Mouse (Mus musculus): ENCODE measurements around the gene Bcl11b. TPM values are rescaled to one million over a fixed set of nuclear protein-coding genes. Genes with fewer than 3 reads are reported as not detected.
A peak's percentile ranks its signal among the peaks of the same experiment; 100 is the strongest.

Gene Bcl11b
- polyA plus RNA-seq, 1 experiment from 2014 or later, result 38.4 TPM

DNA sequence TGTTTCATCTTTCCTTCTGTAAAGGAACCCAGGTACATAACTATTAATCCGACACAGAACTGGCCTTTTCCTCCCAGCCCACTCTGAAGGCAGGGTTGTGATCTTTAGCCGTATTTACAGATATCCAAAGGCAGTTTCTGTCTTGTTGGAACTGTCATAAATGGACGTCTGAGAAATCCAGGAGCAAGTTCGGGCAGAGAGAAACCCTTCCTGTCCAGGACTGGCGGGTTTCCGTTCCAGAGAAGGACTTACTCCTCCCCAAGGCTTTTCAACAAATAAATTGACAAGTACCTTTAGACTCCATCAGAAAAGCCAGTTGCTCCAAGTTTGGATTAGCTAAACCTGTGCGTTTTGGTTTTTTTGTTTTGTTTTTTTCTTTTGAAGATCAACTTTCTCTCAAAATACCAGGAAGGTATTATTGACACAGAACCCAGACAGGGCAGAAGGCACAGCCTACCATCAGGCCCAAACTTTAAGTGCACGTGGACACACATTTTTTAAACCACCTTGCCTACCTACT, 24.6 kb downstream of the Bcl11b start:
- no peaks in the 10 kb centered on the region for H3K9me3 ChIP-seq (ENCODE audit: control insufficient read depth, low read length)
- H3K27ac ChIP-seq (replicated peaks; ENCODE audit: low read depth, low read length), result no peak overlapping the region
- DNase-seq (no peak), ATAC-seq (ENCODE audit: low FRiP score, low TSS enrichment) (no peak)
- H3K4me1 ChIP-seq (ENCODE audit: control insufficient read depth, insufficient read depth, low read length), result peaks cover 82% of the 10 kb centered on the region
- no peak overlapping the region for H3K4me3 ChIP-seq (replicated peaks; ENCODE audit: low read depth, low read length)
- H3K27me3 ChIP-seq (ENCODE audit: control insufficient read depth, insufficient read depth, low read length), result no peaks in the 10 kb centered on the region; the same call in 1 of the 2 replicates
- H3K9ac ChIP-seq (replicated peaks; ENCODE audit: low read length), result no peak overlapping the region
- WGBS, result 51% methylated on average over 8 of the region's 8 CpGs
- peak overlapping the region; percentile 74 for H3K4me2 ChIP-seq (ENCODE audit: low read length)
- H3K36me3 ChIP-seq (ENCODE audit: control insufficient read depth, insufficient read depth, low read length), result no peaks in the 10 kb centered on the region

DNA sequence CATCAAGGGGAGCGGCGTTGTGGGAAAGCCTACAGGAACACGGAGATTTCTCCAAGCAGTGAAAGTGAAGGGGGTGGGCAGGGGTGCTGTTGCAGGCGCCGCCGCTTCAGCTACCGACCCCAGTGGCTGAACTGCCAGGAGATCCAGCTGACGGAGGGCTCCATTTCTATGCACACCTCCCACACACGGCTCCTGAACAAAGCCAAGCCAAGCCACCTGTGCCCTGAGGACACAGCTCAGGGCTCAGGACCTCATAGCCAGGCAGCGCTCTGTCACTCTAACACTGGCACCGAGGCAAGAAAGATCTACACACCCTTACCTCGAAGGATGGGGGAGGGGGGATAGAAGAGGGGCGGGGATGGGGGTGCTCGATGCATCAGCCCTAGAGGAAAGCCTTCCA, 25.3 kb downstream of the Bcl11b start:
- H3K9ac ChIP-seq (replicated peaks; ENCODE audit: low read length), result peak overlapping the region; percentile 24; the same call in 1 of the 2 replicates
- peaks cover 89% of the 10 kb centered on the region for H3K4me1 ChIP-seq (ENCODE audit: control insufficient read depth, insufficient read depth, low read length)
- no peaks in the 10 kb centered on the region for H3K9me3 ChIP-seq (ENCODE audit: control insufficient read depth, low read length)
- WGBS, result 3% methylated on average over 14 of the region's 14 CpGs
- H3K27ac ChIP-seq (replicated peaks; ENCODE audit: low read depth, low read length), result peak overlapping the region; percentile 52; the same call in 1 of the 2 replicates
- no peaks in the 10 kb centered on the region for H3K36me3 ChIP-seq (ENCODE audit: control insufficient read depth, insufficient read depth, low read length)
- ATAC-seq (ENCODE audit: low FRiP score, low TSS enrichment) (no peak), DNase-seq (no peak)
- H3K4me3 ChIP-seq (replicated peaks; ENCODE audit: low read depth, low read length), result no peak overlapping the region
- H3K4me2 ChIP-seq (ENCODE audit: low read length), result peak overlapping the region; percentile 47
- H3K27me3 ChIP-seq (ENCODE audit: control insufficient read depth, insufficient read depth, low read length), result no peaks in the 10 kb centered on the region; the same call in 1 of the 2 replicates

DNA sequence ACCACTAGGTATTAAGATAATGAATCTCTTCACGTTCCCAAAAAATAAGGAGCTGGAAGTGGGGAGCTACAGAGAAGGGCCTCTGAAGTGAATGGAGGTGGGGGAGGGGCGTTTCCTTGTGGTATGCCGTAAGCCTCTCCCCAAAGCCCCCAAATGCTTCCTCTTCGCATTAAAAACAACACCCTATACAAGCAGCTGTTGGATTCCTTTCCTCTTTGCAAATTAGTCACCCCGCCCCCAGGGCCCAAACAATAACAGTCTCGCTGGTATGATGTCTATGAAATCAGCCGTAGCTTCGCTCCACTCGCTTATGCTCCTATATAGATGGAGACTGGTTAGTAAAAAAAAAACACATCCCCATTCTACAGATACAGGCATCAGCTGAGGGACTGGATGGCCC, 25.9 kb downstream of the Bcl11b start:
- ATAC-seq (ENCODE audit: low FRiP score, low TSS enrichment), result no peak
- peak overlapping the region; percentile 24; the same call in 1 of the 2 replicates for H3K9ac ChIP-seq (replicated peaks; ENCODE audit: low read length)
- H3K27me3 ChIP-seq (ENCODE audit: control insufficient read depth, insufficient read depth, low read length), result no peaks in the 10 kb centered on the region; the same call in 1 of the 2 replicates
- H3K4me1 ChIP-seq (ENCODE audit: control insufficient read depth, insufficient read depth, low read length), result peaks cover 95% of the 10 kb centered on the region
- peak overlapping the region; percentile 47 for H3K4me2 ChIP-seq (ENCODE audit: low read length)
- H3K27ac ChIP-seq (replicated peaks; ENCODE audit: low read depth, low read length), result no peak overlapping the region
- H3K9me3 ChIP-seq (ENCODE audit: control insufficient read depth, low read length), result no peaks in the 10 kb centered on the region
- H3K4me3 ChIP-seq (replicated peaks; ENCODE audit: low read depth, low read length), result no peak overlapping the region
- DNase-seq, result no peak
- WGBS, result 5% methylated on average over 9 of the region's 9 CpGs
- H3K36me3 ChIP-seq (ENCODE audit: control insufficient read depth, insufficient read depth, low read length), result no peaks in the 10 kb centered on the region

DNA sequence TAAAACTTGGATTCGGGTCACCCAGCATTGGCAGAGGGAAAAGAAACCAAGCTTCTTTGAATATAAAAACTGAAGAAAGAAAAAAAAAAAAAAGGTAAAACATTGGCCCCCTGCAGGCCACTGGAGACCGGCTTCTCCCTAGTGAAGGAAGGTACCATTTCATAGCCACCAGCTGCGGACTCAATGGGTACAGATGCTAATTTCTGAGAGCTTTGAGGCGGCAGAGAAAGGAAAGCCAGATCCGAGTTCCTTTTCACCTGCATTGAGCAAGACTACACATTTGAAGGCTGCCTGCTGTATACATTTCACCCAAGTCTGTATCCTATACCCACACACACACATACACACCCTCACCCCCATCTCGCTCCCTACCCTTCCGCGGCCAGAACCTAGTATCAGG, 26.3 kb downstream of the Bcl11b start:
- no peaks in the 10 kb centered on the region for H3K36me3 ChIP-seq (ENCODE audit: control insufficient read depth, insufficient read depth, low read length)
- H3K27ac ChIP-seq (replicated peaks; ENCODE audit: low read depth, low read length), result peak overlapping the region; percentile 65; the same call in 1 of the 2 replicates
- 20% methylated on average over 8 of the region's 8 CpGs for WGBS
- no peak for DNase-seq
- peak overlapping the region; percentile 17; the same call in 1 of the 2 replicates for H3K4me3 ChIP-seq (replicated peaks; ENCODE audit: low read depth, low read length)
- peaks cover 98% of the 10 kb centered on the region for H3K4me1 ChIP-seq (ENCODE audit: control insufficient read depth, insufficient read depth, low read length)
- H3K9me3 ChIP-seq (ENCODE audit: control insufficient read depth, low read length), result no peaks in the 10 kb centered on the region
- H3K27me3 ChIP-seq (ENCODE audit: control insufficient read depth, insufficient read depth, low read length), result no peaks in the 10 kb centered on the region; the same call in 1 of the 2 replicates
- H3K9ac ChIP-seq (replicated peaks; ENCODE audit: low read length), result peak overlapping the region; percentile 24; the same call in 1 of the 2 replicates
- ATAC-seq (ENCODE audit: low FRiP score, low TSS enrichment), result no peak
- peak overlapping the region; percentile 47 for H3K4me2 ChIP-seq (ENCODE audit: low read length)

DNA sequence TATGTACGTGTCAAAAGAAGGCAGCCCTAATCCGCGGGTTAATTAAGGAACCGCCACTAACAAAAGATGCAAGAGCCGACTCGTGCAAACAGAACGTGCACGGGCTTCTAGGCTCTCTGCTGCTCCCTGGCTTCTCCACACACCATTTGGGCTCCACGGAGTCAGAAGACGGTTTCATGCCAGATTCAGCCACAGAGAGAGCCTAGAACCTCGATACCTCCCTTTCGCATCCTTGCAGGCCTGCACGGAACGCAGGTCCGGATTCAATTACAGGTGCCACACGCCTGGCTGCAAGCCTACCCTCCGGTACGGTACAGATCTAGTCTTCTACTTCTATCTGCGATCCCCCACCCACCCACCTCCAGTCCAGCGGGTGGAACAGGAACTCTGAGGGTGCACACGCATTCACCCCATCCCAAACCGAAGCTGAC, 26.8 kb downstream of the Bcl11b start:
- no peaks in the 10 kb centered on the region; the same call in 1 of the 2 replicates for H3K27me3 ChIP-seq (ENCODE audit: control insufficient read depth, insufficient read depth, low read length)
- DNase-seq, result peak; percentile 76
- no peaks in the 10 kb centered on the region for H3K36me3 ChIP-seq (ENCODE audit: control insufficient read depth, insufficient read depth, low read length)
- H3K4me1 ChIP-seq (ENCODE audit: control insufficient read depth, insufficient read depth, low read length), result peaks cover 98% of the 10 kb centered on the region
- WGBS, result 13% methylated on average over 22 of the region's 22 CpGs
- H3K4me3 ChIP-seq (replicated peaks; ENCODE audit: low read depth, low read length), result peak overlapping the region; percentile 17
- peak overlapping the region; percentile 47 for H3K4me2 ChIP-seq (ENCODE audit: low read length)
- no peaks in the 10 kb centered on the region for H3K9me3 ChIP-seq (ENCODE audit: control insufficient read depth, low read length)
- no peak for ATAC-seq (ENCODE audit: low FRiP score, low TSS enrichment)
- H3K27ac ChIP-seq (replicated peaks; ENCODE audit: low read depth, low read length), result peak overlapping the region; percentile 65
- H3K9ac ChIP-seq (replicated peaks; ENCODE audit: low read length), result peak overlapping the region; percentile 24; the same call in 1 of the 2 replicates

DNA sequence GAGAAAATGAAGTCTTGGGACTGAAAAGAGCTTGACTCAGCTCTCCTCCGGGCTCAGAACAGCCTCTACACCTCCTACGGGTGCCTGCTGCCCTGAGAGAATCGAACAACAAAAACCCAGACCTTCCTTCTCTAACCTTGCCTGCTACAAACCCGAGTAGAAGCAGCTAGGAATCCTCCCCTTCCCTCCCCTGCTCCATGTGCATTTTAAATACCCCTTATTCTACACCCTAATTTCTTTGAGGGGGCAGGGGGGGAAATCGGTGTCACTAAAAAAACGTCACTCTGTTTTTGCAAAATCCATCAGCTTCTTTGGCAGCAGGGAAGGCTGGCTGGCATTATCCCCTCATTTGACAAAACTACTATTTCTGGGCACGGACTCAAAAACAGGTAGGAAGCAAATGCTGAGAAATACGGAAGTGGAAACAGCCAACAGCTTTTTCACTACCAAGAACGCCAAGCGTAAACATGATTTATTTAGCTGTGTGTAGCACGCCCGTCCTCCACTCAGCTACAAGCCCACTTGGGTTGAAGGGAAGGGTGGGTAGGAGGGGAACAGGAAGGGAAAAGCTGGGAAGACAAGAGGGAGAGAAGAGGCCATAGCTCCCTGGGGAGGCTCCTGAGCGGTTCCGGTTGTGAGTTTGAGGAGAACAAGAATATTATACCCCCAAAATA, 27.4 kb downstream of the Bcl11b start:
- WGBS, result 13% methylated on average over 14 of the region's 14 CpGs
- H3K9me3 ChIP-seq (ENCODE audit: control insufficient read depth, low read length), result no peaks in the 10 kb centered on the region
- no peaks in the 10 kb centered on the region; the same call in 1 of the 2 replicates for H3K27me3 ChIP-seq (ENCODE audit: control insufficient read depth, insufficient read depth, low read length)
- ATAC-seq (ENCODE audit: low FRiP score, low TSS enrichment) (no peak), DNase-seq (no peak)
- H3K4me2 ChIP-seq (ENCODE audit: low read length), result peak overlapping the region; percentile 47
- peak overlapping the region; percentile 17 for H3K4me3 ChIP-seq (replicated peaks; ENCODE audit: low read depth, low read length)
- H3K36me3 ChIP-seq (ENCODE audit: control insufficient read depth, insufficient read depth, low read length), result no peaks in the 10 kb centered on the region
- H3K9ac ChIP-seq (replicated peaks; ENCODE audit: low read length), result peak overlapping the region; percentile 24; the same call in 1 of the 2 replicates
- H3K4me1 ChIP-seq (ENCODE audit: control insufficient read depth, insufficient read depth, low read length), result peaks cover 98% of the 10 kb centered on the region
- peak overlapping the region; percentile 65 for H3K27ac ChIP-seq (replicated peaks; ENCODE audit: low read depth, low read length)

DNA sequence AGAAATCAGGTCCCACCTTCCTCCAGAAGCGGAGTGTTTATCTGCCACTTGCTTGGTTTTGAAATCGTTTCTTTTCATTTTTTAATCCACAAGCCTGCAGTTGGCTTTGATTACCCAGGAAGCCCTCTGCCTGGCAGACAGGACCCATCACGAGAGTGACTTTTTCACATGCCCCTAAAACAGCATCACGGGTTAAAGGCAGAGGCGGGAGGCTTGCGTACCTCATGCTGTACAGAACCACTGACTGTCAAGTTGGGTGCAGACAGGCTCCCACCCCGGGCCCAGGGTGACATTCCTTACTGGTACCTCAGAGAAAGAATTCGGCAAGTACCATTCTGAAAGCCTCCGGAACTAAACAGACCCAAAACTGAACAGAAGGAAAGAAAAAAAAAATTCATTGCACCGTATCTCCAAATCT, 27.9 kb downstream of the Bcl11b start:
- DNase-seq (no peak), ATAC-seq (ENCODE audit: low FRiP score, low TSS enrichment) (no peak)
- WGBS, result 48% methylated on average over 10 of the region's 10 CpGs
- peak overlapping the region; percentile 47 for H3K4me2 ChIP-seq (ENCODE audit: low read length)
- H3K4me1 ChIP-seq (ENCODE audit: control insufficient read depth, insufficient read depth, low read length), result peaks cover 95% of the 10 kb centered on the region
- no peak overlapping the region for H3K4me3 ChIP-seq (replicated peaks; ENCODE audit: low read depth, low read length)
- H3K27me3 ChIP-seq (ENCODE audit: control insufficient read depth, insufficient read depth, low read length), result no peaks in the 10 kb centered on the region; the same call in 1 of the 2 replicates
- no peaks in the 10 kb centered on the region for H3K9me3 ChIP-seq (ENCODE audit: control insufficient read depth, low read length)
- peak overlapping the region; percentile 65; the same call in 1 of the 2 replicates for H3K27ac ChIP-seq (replicated peaks; ENCODE audit: low read depth, low read length)
- H3K36me3 ChIP-seq (ENCODE audit: control insufficient read depth, insufficient read depth, low read length), result no peaks in the 10 kb centered on the region
- H3K9ac ChIP-seq (replicated peaks; ENCODE audit: low read length), result no peak overlapping the region

DNA sequence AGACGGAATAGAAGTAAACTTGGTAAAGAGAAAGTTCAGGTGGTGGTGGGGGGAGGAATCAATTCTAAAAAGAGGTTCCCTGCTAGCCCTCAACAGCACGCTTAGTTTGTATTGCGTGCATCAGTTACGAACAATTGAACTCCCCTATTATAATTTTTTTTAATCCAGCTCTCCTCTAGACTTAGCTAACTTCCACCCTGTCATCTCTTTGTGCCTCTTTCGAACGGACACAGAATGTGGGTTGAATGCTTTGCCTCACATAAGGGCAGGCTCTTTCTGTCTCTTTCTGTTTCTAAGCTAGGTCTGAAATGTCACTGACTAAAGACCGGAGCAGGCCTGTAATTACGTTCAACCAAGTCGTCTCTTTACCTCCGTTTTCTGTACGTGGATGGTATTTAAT, 28.9 kb downstream of the Bcl11b start:
- no peak for DNase-seq
- no peaks in the 10 kb centered on the region; the same call in 1 of the 2 replicates for H3K27me3 ChIP-seq (ENCODE audit: control insufficient read depth, insufficient read depth, low read length)
- H3K36me3 ChIP-seq (ENCODE audit: control insufficient read depth, insufficient read depth, low read length), result no peaks in the 10 kb centered on the region
- WGBS, result 24% methylated on average over 11 of the region's 11 CpGs
- no peak overlapping the region for H3K4me3 ChIP-seq (replicated peaks; ENCODE audit: low read depth, low read length)
- ATAC-seq (ENCODE audit: low FRiP score, low TSS enrichment), result no peak
- H3K27ac ChIP-seq (replicated peaks; ENCODE audit: low read depth, low read length), result no peak overlapping the region
- no peaks in the 10 kb centered on the region for H3K9me3 ChIP-seq (ENCODE audit: control insufficient read depth, low read length)
- peaks cover 94% of the 10 kb centered on the region for H3K4me1 ChIP-seq (ENCODE audit: control insufficient read depth, insufficient read depth, low read length)
- H3K9ac ChIP-seq (replicated peaks; ENCODE audit: low read length), result 0 out of 2 replicates have a peak overlapping the region, but pooled peaks have one; percentile 20
- no peak overlapping the region for H3K4me2 ChIP-seq (ENCODE audit: low read length)

Data from midbrain, embryonic 14.5 days (tissue).